Mouse (Mus musculus) embryonic facial prominence, embryonic 14.5 days (tissue): ENCODE measurements around the gene Mrap2. TPM values are rescaled to one million over a fixed set of nuclear protein-coding genes. Genes with fewer than 3 reads are reported as not detected.

Source experiments
- ATAC-seq: fragments of 200-750 bp; cut with Nextera tagmentation; 2 replicates; pipeline ENCODE4 v1.8.0; 2017; ENCODE audit warnings: low read depth, moderate number of reproducible peaks, moderate TSS enrichment
- DNase-seq: peaks from one replicate; pipeline ENCODE4 v3.0.0-alpha.2; 2015; ENCODE audit warnings: low spot score
- H3K27ac ChIP-seq: fragments of 300-500 bp; sonication (generic); replicated peaks from 2 replicates; pipeline ENCODE4 v1.5.1; 2014; ENCODE audit warnings: low read depth, mild to moderate bottlenecking, low read length, moderate library complexity
- H3K27me3 ChIP-seq: fragments of 300-500 bp; sonication (generic); replicated peaks from 2 replicates; pipeline ENCODE4 v1.6.1; 2014; ENCODE audit warnings: low read length; ENCODE audit not compliant: control insufficient read depth, insufficient read depth
- H3K36me3 ChIP-seq: fragments of 300-500 bp; sonication (generic); 2 replicates; pipeline ENCODE4 v1.6.1; 2014; ENCODE audit warnings: low read length, mixed read lengths; ENCODE audit not compliant: control insufficient read depth, insufficient read depth
- H3K4me1 ChIP-seq: fragments of 300-500 bp; sonication (generic); 2 replicates; pipeline ENCODE4 v1.6.1; 2014; ENCODE audit warnings: antibody characterized with exemption, low read length; ENCODE audit not compliant: control insufficient read depth, insufficient read depth
- H3K4me2 ChIP-seq: fragments of 300-500 bp; sonication (generic); 2 replicates; pipeline ENCODE4 v1.6.1; 2014; ENCODE audit warnings: low read depth, mild to moderate bottlenecking, low read length, moderate library complexity, mixed read lengths
- H3K4me3 ChIP-seq: fragments of 300-500 bp; sonication (generic); 2 replicates; pipeline ENCODE4 v1.5.1; 2014; ENCODE audit warnings: low read depth, mild to moderate bottlenecking, low read length
- H3K9ac ChIP-seq: fragments of 300-500 bp; sonication (generic); 2 replicates; pipeline ENCODE4 v1.6.1; 2014; ENCODE audit warnings: low read depth, mild to moderate bottlenecking, low read length, moderate library complexity, mixed read lengths
- H3K9me3 ChIP-seq: fragments of 300-500 bp; sonication (generic); 2 replicates; pipeline ENCODE4 v1.6.1; 2016; ENCODE audit warnings: low read length; ENCODE audit not compliant: control insufficient read depth
- WGBS: fragments of 180-500 bp; shearing (Covaris S2); extraction: QIAGEN DNeasy Blood & Tissue Kit; methylation state at CpG from one replicate; pipeline ENCODE4 v1.1.7; 2014; 5-methylcytosine and 5-hydroxymethylcytosine counted together
- polyA plus RNA-seq: library from polyadenylated mRNA; unstranded; fragments of >200 nt; fragmentation: Nextera tagmentation; extraction: Ambion mirVana; gene quantifications from 2 replicates; pipeline ENCODE4 v1.2.1, GENCODE M21; 2014

The Mrap2 gene
- polyA plus RNA-seq, 1 experiment from 2014 or later = 0.19 TPM

DNA sequence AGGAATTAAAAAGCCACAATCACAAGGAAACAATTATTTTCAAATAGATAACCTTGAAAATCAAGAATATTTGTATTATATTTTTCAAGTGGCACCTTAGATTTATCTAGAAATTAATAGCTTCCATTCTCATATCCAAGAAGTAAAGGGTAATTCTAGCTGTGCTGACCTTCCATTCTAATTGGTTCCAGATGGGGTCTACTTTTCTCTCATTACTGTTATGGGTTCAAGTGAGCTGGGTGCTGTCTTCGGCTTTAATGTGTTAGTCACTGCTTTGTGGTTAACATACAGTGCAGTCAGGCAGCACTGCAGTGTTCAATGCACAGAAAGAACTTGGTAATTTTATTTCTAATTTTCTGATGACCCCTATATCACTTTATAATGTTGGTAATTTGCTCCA lies 49.6 kb downstream of the Mrap2 start:
- no peak overlapping the region for H3K27ac ChIP-seq
- H3K4me2 ChIP-seq = no peak overlapping the region
- H3K4me3 ChIP-seq = no peak overlapping the region
- peaks cover 53% of the 10 kb centered on the region for H3K36me3 ChIP-seq
- 32% methylated on average over 1 of the region's 1 CpGs for WGBS
- no peak for ATAC-seq
- H3K9me3 ChIP-seq = peaks cover 23% of the 10 kb centered on the region
- H3K27me3 ChIP-seq = no peaks in the 10 kb centered on the region
- H3K4me1 ChIP-seq = no peaks in the 10 kb centered on the region
- H3K9ac ChIP-seq = no peak overlapping the region
- no peak for DNase-seq

DNA sequence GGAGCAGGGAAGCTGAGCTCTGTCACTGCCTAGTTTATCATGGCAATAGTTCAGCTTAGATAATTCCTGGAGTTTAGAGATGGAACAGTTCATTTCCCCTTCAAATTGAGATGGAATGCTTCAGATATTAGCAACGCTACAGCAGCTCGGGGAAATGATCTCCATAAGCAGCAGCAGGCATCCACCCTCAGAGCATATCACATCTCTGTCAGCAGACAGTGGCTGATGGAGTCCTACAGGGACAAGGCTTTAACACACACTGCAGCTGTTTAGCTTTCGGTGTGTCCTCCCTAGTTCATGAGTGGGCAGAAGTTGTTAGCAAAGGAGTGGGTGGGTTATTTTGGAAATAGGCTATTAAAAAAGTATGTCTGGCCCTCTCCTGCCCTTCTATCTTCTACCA lies 53.2 kb downstream of the Mrap2 start:
- Histone ChIP-seq H3K27ac (no peak overlapping the region), H3K4me1 (no peaks in the 10 kb centered on the region), H3K9ac (no peak overlapping the region), H3K36me3 (peaks cover 54% of the 10 kb centered on the region), H3K4me2 (no peak overlapping the region), H3K4me3 (no peak overlapping the region), H3K27me3 (no peaks in the 10 kb centered on the region), H3K9me3 (peaks cover 5% of the 10 kb centered on the region)
- DNase-seq (no peak), ATAC-seq (no peak)
- WGBS = 70% methylated on average over 3 of the region's 3 CpGs

DNA sequence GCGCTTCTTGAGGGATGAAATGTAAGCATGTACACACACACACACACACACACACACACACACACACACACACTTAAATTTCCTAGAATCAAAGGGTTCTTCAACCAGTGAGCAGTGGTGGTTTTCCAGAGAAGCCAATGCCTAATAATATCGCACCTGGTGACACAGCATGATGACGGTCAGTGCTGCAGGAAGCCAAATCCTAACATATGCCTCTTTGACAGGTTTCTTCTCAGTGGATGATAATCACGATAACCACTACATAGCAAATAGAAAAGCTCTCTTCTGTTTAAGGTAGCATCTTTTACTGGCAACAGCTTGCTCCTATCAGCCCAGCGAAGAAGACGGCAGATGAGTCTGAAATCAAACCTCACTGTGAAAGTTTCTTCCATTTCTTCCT lies 53.9 kb downstream of the Mrap2 start:
- Histone ChIP-seq H3K36me3 (peaks cover 51% of the 10 kb centered on the region), H3K4me1 (no peaks in the 10 kb centered on the region), H3K27ac (no peak overlapping the region), H3K9me3 (no peaks in the 10 kb centered on the region), H3K27me3 (no peaks in the 10 kb centered on the region), H3K9ac (no peak overlapping the region), H3K4me2 (no peak overlapping the region), H3K4me3 (no peak overlapping the region)
- WGBS = 84% methylated on average over 6 of the region's 6 CpGs
- ATAC-seq (no peak), DNase-seq (no peak)

DNA sequence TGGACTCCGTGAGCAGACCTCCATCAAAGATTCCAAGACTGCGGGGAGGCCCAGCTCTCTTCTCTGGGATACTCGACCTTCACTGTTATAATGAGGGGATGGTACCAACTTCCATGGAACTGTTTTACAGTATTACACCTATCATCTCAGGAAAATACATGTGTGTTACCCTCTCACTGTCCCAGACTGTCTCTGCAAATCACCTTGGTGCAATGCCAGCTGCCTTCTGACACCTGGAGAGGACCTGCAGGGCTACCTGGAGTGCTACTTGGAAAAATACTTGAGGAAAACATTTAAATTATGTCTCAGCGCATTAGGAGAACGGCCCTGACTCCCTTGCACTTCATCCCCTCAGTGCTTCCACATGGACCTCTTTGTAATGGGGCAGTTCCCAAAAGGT lies 56.3 kb downstream of the Mrap2 start:
- ATAC-seq = no peak
- H3K4me2 ChIP-seq = no peak overlapping the region
- no peak overlapping the region for H3K4me3 ChIP-seq

DNA sequence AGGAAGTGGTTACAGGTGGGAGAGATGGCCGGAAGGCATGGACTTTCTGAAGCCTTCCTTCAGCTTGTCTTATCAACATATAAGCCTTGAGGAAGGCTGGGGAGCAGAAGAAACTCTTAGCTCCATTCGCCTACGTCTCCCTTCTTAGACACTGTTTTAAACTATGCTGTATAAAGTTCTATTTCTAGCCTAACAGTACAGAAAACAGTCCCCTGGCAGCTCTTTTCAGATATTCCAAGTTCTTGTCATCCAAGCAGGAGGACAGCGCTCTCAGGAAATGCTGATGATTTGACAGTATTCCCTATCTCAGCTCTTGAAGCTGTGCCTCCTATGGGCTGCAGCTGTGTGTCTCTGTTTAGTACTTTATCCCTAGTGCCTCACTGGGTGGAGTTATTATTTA lies 56.8 kb downstream of the Mrap2 start:
- DNase-seq = no peak
- Histone ChIP-seq H3K9me3 (no peaks in the 10 kb centered on the region), H3K36me3 (peaks cover 60% of the 10 kb centered on the region), H3K9ac (no peak overlapping the region), H3K4me2 (no peak overlapping the region), H3K27me3 (no peaks in the 10 kb centered on the region), H3K4me3 (no peak overlapping the region), H3K27ac (no peak overlapping the region), H3K4me1 (no peaks in the 10 kb centered on the region)
- ATAC-seq = no peak
- 93% methylated on average over 4 of the region's 4 CpGs for WGBS

More for the DNA sequence above, 56.3 kb downstream of the Mrap2 start:
- no peak for DNase-seq
- no peaks in the 10 kb centered on the region for H3K4me1 ChIP-seq
- H3K36me3 ChIP-seq = peaks cover 59% of the 10 kb centered on the region
- H3K27ac ChIP-seq = no peak overlapping the region
- no peak overlapping the region for H3K9ac ChIP-seq
- H3K27me3 ChIP-seq = no peaks in the 10 kb centered on the region
- H3K9me3 ChIP-seq = no peaks in the 10 kb centered on the region
- WGBS = 93% methylated on average over 5 of the region's 5 CpGs

DNA sequence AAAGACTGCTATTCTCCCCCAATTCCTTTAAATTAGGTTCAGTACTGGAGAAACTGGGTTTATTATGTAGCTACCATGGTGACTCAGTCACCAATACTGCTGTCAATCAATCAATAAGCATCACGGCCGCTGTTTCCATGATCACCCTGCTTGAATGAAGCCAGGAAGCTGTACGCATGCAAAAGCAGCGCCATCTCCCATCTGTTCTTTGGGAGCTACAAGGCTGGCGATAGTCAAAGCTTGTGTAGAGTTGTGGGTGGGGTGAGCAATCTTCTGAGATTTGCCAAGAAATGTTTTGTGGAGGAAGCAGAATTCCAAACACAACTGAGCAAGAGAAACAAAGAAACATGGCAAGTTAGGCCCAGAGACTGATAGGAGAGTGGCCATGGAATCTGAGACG lies 58.3 kb downstream of the Mrap2 start:
- ATAC-seq (no peak), DNase-seq (no peak)
- peaks cover 57% of the 10 kb centered on the region for H3K36me3 ChIP-seq
- no peaks in the 10 kb centered on the region for H3K27me3 ChIP-seq
- H3K4me3 ChIP-seq = no peak overlapping the region
- no peaks in the 10 kb centered on the region for H3K4me1 ChIP-seq
- H3K4me2 ChIP-seq = no peak overlapping the region
- 92% methylated on average over 6 of the region's 6 CpGs for WGBS
- no peak overlapping the region for H3K9ac ChIP-seq
- H3K27ac ChIP-seq = no peak overlapping the region
- no peaks in the 10 kb centered on the region for H3K9me3 ChIP-seq

DNA sequence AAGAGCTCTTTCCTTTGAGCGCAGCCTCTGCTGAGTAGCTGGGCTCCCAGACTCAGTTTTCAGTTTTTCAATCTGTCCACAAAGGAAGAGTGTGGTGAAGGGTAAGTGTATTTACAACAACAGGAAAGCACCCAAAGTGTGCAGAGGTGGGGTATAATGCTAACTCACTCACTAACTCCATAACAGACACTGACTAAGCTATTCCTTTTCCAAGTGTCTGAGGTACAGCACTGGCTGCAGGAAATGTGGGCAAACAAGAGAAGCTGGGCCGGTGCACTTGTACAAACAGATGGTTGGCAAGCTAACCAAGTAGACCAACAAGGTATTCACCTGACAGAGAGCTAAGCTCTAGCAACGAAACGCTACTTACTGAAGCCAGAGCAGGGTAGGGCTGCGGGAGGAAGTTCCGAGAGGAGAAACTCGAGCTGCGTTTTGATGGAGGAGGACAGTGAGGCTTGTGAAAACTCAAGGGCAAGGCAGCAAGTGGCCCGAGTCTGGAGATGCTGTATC lies 66.8 kb downstream of the Mrap2 start:
- H3K4me3 ChIP-seq = no peak overlapping the region
- ATAC-seq = no peak
- H3K9ac ChIP-seq = no peak overlapping the region
- no peaks in the 10 kb centered on the region for H3K4me1 ChIP-seq
- H3K4me2 ChIP-seq = no peak overlapping the region
- H3K27ac ChIP-seq = no peak overlapping the region
- DNase-seq = no peak
- H3K9me3 ChIP-seq = no peaks in the 10 kb centered on the region
- 80% methylated on average over 9 of the region's 9 CpGs for WGBS
- H3K36me3 ChIP-seq = peaks cover 52% of the 10 kb centered on the region
- H3K27me3 ChIP-seq = no peaks in the 10 kb centered on the region

DNA sequence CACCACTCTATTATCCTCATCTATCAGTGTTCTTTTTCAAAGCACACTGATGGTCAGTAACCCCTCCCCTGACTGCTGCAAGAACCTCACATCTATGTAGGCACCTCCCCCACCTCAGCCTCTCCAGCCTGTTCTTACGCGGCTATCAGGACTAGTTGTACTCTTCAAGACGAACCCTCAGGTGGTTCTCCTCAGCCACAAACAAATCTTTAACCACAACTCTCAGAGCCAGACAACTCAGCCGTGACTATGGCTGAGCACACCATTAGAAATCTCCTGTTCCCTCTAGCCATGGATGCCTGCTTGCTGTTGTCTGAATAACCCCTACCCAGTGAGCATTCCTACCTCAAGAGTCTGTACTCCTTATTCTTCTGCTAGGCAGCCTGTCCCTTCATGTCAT lies 69.1 kb downstream of the Mrap2 start:
- no peaks in the 10 kb centered on the region for H3K9me3 ChIP-seq
- H3K27me3 ChIP-seq = no peaks in the 10 kb centered on the region
- no peak overlapping the region for H3K4me3 ChIP-seq
- peaks cover 46% of the 10 kb centered on the region; the same call in 1 of the 2 replicates for H3K36me3 ChIP-seq
- DNase-seq (no peak), ATAC-seq (no peak)
- WGBS = 78% methylated on average over 4 of the region's 4 CpGs
- no peak overlapping the region for H3K27ac ChIP-seq
- no peaks in the 10 kb centered on the region for H3K4me1 ChIP-seq
- no peak overlapping the region for H3K9ac ChIP-seq
- no peak overlapping the region for H3K4me2 ChIP-seq
